Mouse (Mus musculus): ENCODE results near the gene Zmiz1.

DNA sequence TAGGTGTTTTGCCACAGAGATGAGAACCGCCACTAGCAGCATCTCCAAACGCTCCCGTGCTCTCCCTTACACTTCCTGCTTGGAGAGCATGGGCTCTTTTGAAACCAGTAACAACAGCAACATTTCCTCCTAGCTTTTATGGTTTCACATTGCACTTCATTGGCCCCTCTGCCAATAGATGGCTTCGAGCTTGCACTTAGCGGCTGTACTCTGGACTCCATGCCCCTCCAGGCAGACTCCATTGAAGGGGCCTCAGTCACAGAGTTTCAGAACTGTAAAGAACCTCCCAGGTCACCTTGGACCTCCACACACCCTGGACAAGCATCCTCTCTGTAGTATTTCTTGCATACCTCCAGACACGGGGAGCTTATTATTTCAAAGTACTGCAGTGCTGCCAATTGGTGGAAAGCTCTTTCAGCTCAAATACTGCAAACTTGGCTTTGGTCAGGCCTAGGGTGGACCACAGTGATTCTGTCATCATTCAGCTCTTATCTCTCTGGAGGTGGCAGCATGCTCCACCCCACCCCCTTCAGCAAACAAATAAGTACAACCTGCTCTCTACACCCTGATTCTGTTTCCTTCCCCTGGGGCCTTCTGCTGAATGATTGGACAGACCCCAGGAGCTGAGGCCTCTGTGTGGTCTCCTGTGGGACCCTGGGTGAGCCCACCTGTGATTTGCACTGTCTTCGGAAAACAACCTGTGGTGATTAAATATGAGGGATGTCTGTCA lies 227.4 kb downstream of the Zmiz1 start:
- TF ChIP-seq CTCF (conservative IDR thresholded peaks at IDR 0.05 in 1 of 2, IDR thresholded peaks at IDR 0.05 in 1 of 2; ENCODE audit: low read depth in 2 of 2, low read length in 2 of 2) (no peak), RCOR1 (conservative IDR thresholded peaks at IDR 0.05; ENCODE audit: low read depth, low read length) (no peak), GABPA (IDR thresholded peaks at IDR 0.05; ENCODE audit: insufficient replicate concordance, low read depth, low read length) (no peak), MAX (IDR thresholded peaks at IDR 0.05; ENCODE audit: low read length) (no peak), USF2 (conservative IDR thresholded peaks at IDR 0.05; ENCODE audit: low read depth, low read length) (no peak), HCFC1 (IDR thresholded peaks at IDR 0.05; ENCODE audit: low read depth, low read length) (no peak), BHLHE40 (IDR thresholded peaks at IDR 0.05; ENCODE audit: low read depth, low read length) (no peak)

Data from CH12.LX (cell line).